Mouse (Mus musculus): Measurements from ENCODE around the gene Pgr.

Pgr gene

DNA sequence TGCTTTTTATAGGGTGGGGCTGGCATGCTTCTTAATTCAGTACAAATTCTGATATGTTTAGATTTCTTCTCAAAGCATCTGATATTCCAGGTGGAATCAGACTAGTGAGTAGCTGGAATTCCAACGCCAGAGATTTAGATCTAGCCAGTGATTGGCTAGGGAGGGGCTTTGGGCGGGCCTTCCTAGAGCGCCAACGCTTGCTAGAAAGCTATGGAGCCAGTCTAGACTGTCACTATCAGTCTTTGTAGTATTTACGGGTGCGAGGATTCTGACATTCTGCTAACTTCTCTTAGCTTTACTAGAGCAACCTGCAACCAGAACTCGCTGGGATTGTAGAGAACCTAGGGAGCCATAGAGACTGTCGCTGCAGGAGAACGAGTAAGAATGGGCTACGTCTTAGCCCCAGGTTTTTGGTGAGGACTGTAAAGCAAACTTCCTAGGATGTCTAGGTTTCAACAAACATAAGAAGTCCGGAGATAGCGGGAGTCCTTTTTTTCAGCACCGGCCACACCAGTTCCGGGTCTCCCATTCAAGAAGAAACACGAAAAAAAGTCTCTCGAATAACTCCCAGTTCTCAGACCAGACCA, at the start of gene Pgr:
TSS of gene Pgr (plus strand) at position 218 of the 587 bp plus-strand sequence.
- DNase-seq = no peak

DNA sequence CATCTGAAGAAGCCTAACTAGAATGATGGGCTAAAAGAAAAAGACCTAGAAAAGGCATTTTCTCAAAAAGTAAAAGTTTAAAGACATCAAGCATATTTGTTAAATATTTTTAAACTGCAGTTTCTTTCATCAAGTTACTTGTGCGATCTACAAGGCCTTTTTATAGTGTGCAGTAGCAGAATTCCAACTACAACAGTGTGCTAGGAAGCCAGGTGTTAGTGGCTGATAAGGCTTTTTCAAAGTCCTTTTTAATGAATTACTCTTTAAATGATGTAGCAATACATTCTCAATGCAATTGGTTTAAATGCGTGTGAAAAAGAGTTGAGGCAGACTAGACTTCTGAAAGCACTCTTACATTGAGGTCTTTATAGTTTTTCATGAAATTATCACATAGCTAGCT, 42.2 kb upstream of the Pgr start:
- no peak for DNase-seq

DNA sequence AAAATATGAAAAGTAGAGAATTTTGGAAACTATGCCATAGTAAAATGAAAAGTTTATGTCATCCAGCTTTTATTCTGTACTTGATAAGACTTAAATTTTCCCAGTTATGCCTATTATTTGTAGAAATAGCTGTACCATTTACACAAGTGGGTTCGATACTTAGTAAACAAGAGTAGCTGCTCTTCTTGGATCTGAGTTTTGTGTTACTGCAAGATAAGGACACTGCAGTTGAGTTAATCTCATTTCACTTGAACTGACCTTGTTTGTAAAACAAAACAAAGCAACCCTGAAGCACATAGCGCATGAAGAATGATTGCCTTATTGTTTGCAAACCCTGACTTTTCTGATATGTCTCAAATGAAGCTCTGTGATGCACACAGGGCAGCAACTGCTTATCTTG, 31.1 kb upstream of the Pgr start:
- no peak for DNase-seq

DNA sequence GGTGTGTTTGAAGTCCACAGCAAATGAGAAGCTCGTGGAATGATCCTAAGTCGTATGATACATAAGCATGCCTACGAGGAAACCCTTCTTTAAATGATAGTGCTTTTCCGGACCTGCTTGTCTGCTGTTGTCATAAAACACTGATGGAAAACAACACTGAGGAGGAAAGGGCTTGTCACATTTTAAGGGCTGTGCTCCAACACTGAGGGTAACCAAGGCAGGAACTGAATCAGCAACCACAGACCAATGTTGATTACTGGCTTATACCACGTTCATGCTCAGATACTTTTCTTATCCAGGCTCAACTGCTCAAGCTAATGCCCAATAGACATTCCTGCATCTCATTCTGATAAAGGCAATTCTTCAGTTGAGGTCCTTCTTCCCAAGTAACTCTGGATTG, 4.4 kb upstream of the Pgr start:
- DNase-seq = no peak

DNA sequence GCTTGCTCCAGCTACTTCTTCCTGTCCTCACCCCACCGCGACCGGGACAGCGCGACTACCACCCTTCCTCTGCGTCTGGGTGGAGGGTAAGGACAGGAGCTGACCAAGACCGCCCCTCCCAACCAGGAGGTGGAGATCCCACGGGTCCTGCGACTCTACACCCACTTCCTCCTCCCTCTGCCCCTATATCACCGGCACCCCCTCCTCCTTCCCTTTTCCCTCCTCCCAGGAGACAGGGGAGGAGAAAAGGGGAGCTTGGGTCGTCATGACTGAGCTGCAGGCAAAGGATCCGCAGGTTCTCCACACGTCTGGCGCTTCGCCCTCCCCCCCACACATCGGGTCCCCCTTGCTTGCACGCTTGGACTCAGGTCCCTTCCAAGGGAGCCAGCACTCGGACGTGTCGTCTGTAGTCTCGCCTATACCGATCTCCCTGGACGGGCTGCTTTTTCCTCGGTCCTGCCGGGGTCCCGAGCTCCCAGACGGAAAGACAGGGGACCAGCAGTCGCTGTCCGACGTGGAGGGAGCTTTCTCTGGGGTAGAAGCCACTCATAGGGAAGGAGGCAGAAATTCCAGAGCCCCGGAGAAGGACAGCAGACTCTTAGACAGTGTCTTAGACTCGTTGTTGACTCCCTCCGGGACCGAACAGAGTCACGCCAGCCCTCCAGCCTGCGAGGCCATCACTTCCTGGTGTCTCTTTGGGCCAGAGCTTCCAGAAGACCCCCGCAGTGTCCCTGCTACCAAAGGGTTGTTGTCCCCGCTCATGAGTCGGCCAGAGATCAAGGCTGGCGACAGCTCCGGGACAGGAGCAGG, 775 bp downstream of the Pgr start:
- no peak for DNase-seq

DNA sequence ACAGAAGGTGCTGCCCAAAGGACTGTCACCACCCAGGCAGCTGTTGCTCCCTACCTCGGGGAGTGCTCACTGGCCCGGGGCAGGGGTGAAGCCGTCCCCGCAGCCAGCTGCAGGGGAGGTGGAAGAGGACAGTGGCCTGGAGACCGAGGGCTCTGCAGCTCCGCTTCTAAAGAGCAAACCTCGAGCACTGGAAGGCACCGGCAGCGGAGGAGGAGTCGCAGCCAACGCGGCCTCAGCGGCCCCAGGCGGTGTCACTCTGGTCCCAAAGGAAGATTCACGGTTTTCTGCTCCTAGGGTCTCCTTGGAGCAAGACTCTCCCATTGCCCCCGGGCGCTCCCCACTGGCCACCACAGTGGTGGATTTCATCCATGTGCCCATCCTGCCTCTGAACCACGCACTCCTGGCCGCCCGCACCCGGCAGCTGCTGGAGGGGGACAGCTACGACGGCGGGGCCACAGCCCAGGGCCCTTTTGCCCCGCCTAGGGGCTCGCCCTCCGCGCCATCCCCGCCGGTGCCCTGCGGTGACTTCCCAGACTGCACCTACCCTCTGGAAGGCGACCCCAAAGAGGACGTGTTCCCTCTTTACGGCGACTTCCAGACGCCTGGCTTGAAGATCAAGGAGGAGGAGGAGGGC, 1.5 kb downstream of the Pgr start:
- DNase-seq = no peak

DNA sequence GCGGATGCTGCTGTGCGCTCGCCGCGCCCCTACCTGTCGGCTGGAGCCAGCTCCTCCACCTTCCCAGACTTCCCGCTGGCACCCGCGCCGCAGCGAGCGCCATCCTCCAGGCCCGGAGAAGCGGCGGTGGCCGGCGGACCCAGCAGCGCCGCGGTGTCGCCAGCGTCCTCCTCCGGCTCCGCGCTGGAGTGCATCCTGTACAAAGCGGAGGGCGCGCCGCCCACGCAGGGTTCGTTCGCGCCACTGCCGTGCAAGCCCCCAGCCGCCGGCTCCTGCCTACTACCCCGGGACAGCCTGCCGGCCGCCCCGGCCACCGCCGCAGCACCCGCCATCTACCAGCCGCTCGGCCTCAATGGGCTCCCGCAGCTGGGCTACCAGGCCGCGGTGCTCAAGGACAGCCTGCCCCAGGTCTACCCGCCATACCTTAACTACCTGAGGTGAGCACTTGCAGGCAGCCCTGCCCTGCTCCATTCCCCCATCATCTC, 2.1 kb downstream of the Pgr start:
- DNase-seq = no peak

DNA sequence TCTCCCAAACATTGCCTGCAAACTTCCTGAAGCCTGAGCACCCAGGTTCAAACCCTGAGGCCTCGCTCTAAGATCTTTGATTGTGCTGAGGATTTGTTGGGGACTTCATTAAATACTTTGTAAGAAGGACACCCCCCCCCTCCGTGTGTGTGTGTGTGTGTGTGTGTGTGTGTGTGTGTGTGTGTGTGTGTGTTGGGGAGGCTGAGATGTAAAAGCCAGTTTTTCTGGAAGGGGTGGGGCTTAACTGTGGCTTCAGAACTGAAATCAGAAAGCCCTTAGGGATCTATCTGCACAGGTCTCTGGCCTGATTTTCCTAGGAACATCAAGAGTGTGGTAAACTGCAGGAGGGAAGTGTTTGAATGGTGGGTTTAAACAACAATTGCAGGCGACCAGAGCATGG, 2.6 kb downstream of the Pgr start:
- DNase-seq = no peak

DNA sequence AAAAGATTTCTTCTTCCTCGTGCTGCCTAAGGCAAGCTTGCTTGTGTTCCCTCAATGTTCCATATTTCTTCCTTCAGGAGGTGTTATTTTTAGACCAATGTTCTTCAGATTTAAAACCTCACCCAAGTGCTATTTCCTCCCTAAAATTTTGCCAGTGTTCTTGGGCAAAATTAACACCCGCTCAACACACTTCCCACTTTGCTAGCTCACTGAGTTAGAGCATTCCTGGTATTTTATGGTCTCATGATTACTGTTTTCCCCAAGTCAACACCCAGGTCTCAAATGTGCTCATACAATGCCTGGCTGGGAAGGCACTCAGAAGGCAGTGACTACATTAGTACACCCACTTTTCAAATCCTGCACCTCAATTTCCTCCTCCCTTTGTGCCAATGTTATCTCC, 27.9 kb downstream of the Pgr start:
- no peak for DNase-seq

DNA sequence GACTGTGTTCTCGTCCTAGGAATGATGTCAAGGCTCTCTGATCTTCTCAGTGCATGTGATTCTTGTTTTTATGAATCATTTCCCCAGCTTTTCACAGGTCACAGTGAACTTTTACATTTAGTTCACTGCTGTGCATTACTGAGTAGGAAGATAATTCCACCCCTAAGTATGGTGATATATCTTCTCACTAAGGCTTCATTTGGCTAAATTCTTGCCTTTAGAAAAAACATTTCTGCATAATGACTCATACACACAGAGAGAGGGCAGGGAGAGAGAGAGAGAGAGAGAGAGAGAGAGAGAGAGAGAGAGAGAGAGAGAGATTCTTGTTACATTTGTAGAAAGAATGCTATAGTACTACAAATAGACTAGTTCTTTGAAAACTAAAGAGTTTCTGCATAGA, 38.1 kb downstream of the Pgr start:
- DNase-seq = no peak

DNA sequence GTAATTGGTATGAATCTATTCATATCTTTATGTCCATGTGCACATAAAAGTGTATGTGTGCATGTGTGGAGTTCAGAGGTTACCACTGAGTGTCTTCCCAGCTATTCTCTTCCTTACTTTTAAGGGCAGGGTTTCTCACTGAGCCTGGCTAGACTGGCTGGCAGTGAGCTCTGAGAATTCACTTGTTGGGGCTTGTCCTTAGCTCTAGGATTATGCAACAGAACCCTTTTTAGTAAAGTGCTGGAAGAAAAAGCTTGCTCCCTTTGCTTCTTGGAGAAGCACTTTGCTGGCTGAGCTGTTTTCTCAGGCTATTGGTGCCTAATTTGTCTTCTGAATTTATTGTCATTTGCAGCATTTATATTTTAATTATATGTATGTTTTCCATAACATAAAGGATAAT, 53.7 kb downstream of the Pgr start:
- no peak for DNase-seq

DNA sequence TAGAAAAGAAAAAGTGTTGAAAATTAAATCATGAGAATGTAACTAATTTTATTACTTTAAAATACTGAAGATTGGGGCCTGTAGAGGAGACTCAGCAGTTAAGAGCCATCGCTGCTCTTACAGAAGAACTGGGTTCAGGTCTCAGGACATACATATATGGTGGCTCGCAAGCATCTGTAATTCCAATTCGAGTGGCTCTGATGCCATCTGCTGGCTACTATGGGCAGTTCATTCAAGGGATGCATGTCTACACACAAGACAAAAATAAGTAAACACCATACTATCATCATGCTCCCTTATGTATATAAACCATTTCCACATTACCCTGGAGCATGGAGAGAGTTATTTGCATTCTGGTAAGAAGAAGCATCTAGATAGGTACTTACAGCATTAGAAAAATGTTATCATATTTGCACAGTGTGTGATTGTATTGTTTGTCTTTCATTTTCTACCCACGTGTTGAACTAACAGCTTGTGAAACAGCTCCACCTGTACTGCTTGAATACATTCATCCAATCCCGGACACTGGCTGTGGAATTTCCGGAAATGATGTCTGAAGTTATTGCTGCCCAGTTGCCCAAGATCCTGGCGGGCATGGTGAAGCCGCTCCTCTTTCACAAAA, 65.0 kb downstream of the Pgr start:
- DNase-seq = no peak

DNA sequence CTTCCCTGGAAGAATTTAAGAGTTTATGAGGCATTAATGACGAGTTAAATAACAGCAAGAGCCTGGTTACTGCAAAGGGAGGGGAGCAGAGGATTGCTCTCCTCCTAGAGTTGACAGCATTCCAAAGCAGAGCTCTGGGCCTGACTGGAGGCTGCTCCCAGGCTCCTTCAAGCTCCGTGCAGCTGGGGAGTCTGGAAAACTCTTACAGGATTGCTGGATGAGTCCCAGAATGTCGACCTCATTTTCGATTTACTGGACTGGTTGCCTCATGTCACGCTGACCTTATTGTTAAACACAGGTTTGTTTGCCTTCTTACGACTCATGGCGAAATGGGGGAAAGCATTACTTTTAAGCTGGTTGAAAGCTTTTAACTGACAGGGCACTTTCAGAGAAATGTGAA, 70.6 kb downstream of the Pgr start:
- DNase-seq = no peak

DNA sequence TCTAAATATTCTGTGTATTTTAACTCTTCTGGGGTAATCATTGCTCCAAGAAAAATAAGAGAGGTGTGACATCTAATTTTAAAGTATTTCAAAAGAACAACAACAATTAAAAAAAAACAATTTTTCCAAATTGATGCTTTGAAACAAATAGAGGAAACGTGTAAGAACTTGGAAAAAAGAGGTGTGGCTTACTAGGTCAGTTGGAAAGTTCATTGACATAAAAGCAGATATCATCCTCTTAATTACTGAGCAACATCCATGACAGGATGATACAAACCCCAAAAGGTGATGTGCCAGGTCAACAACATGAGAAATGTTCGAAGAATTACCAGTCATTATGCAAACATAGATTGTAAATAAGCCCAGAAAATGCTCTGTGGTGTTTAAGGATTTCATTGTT, 71.9 kb downstream of the Pgr start, which contains the start of gene Gm16485:
TSS of gene Gm16485 (plus strand) at position 301 of the 400 bp plus-strand sequence.
- DNase-seq = no peak

DNA sequence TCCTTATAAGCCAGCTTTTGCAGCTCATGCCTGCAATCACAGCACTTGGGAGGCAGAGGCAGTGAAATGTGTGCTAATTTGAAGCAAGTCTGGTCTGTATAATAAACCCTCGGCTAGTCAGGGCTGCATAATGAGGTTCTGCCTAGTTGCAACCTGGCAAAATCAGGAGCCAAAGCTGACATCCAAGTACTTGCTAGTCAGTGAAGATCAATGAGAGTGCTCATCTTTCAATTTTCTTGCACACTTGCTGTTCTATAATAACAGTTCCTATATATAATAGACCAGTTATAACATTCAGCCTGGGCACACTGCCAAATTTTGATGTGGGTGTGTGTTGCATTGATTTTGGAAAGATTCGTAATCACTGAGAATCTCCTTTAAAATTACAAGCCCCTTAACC, 78.1 kb downstream of the Pgr start:
- no peak for DNase-seq

DNA sequence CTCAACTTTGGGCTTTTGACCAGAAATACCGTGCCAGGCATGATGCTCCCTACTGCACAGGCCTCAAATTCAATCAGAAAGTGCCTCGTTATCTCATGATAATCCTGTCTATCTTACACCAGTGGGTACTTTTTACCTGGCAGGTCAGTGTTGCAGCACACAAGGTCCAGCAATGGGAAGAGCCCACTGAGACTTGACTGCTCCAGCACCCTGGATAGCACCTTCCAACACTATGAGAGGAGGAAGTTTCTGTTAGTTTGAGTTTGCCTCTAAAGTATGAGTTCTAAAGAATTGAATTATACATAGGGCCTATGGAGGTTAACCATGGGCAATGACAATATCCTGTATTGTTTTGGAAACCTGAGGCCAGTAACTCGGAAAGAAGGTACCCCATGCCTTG, 82.7 kb downstream of the Pgr start:
- DNase-seq = no peak

DNA sequence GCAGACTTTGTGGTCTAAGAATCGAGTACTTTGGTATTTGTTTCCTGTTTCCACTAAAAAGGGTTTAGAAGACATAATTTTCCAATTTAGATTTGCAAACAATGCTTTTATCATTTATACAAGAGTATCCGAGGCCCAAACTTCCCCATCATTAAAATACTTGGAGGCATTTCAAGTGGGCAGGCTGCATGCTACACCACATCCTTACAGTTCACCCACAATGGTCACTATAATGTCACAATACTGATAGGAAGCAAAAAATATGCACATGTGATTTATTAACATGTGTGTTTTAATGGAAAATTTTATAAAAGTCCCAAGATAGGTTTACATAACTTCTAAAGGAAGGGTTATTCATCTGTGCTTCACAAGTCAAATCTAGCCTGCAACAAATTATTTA, 96.9 kb downstream of the Pgr start:
- no peak for DNase-seq

DNA sequence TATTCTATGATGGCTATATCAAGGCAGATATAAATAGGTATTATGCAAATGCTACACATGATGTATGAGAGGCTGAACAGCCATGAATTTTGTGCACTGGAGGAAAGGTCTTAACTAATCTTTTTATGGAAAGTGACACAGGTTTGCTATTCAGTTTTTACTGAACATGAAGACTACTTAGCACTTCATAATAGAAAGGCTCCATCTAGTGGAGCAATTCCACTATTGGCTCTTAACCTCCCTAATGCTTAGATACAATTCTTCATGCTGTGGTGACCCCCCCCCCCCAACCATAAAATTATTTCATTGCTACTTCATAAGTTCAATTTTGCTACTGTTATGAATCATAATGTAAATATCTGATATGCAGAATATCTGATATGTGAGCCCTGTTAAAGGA, 101.5 kb downstream of the Pgr start:
- no peak for DNase-seq

DNA sequence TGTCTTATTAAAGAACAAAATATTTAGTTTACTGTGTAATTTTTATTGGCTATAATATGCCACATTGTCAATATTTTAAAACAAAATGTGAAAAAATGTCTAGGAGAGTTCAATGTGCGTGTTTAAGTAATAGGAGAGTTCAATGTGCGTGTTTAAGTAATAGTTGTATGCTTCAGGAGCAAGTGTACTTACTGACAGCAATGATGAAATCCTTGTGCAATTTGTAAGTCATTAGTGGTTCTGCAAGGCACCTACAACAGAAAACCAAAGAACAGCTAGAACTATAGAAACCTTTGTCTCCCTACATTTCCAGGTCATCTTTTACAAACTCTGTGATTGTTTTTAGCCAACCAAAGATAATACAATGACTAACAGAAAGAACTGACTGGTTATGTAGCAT, 115.5 kb downstream of the Pgr start:
- DNase-seq = no peak
